Mouse (Mus musculus) erythroblast, adult 5-6 weeks (primary cell): ENCODE measurements around the gene Spag8. TPM values are rescaled to one million over a fixed set of nuclear protein-coding genes. Genes with fewer than 3 reads are reported as not detected.

ENCODE experiments used
- ATAC-seq: replicated peaks from 2 replicates; pipeline ENCODE4 v1.8.0; 2016; ENCODE audit warnings: moderate number of reproducible peaks, mild to moderate bottlenecking, moderate TSS enrichment, inconsistent platforms; ENCODE audit not compliant: poor library complexity, low FRiP score, severe bottlenecking
- total RNA-seq, 2 experiments: library from RNA; stranded (forward) in 1 of 2; stranded (reverse) in 1 of 2; fragments of 150-400 nt in 1 of 2; fragments of 200-764, 138-1000 nt in 1 of 2; gene quantifications; 2 replicates each; pipeline versions ENCODE4 v1.2.3 to v1.2.4; 2015 to 2017; ENCODE audit warnings: low replicate concordance in 2 of 2

The Spag8 gene
- total RNA-seq, 2 experiments from 2014 or later = not detected

- ATAC-seq = peak; percentile 96
Observed at GRCm38 (mm10) chr4:43604751-43605685, 48.4 kb downstream of the Spag8 start.

GRCm38 (mm10) chr4:43604099-43604498 is 49.3 kb downstream of the Spag8 start:
- ATAC-seq = no peak

Other genes starting within 250 kb of the Spag8 start
- not detected in 2 replicates for gene Fam166b, start 224.5 kb downstream of the Spag8 start, total RNA-seq (2015; ENCODE audit: low replicate concordance)
- not detected in 2 replicates for gene Fam166b, start 224.5 kb downstream of the Spag8 start, total RNA-seq (2017; ENCODE audit: low replicate concordance)
- 1.7 and 2.3 TPM in 2 replicates for gene Tesk1, start 211.7 kb downstream of the Spag8 start, total RNA-seq (2015; ENCODE audit: low replicate concordance)
- gene Tesk1, start 211.7 kb downstream of the Spag8 start, total RNA-seq (2017; ENCODE audit: low replicate concordance) = 0.98 and 1.5 TPM in 2 replicates
- gene Cd72, start 199.0 kb downstream of the Spag8 start, total RNA-seq (2015; ENCODE audit: low replicate concordance) = 2.1 and 2.3 TPM in 2 replicates
- 0.43 and 7.9 TPM in 2 replicates for gene Cd72, start 199.0 kb downstream of the Spag8 start, total RNA-seq (2017; ENCODE audit: low replicate concordance)
- gene Sit1, start 169.9 kb downstream of the Spag8 start, total RNA-seq (2015; ENCODE audit: low replicate concordance) = not detected in 2 replicates
- not detected in 2 replicates for gene Sit1, start 169.9 kb downstream of the Spag8 start, total RNA-seq (2017; ENCODE audit: low replicate concordance)
- gene Ccdc107, start 160.7 kb downstream of the Spag8 start, total RNA-seq (2015; ENCODE audit: low replicate concordance) = 4.6 and 17.1 TPM in 2 replicates
- gene Ccdc107, start 160.7 kb downstream of the Spag8 start, total RNA-seq (2017; ENCODE audit: low replicate concordance) = 5.2 and 36.1 TPM in 2 replicates
- gene Arhgef39, start 153.9 kb downstream of the Spag8 start, total RNA-seq (2015; ENCODE audit: low replicate concordance) = 22.4 and 40.9 TPM in 2 replicates
- 18.0 and 29.2 TPM in 2 replicates for gene Arhgef39, start 153.9 kb downstream of the Spag8 start, total RNA-seq (2017; ENCODE audit: low replicate concordance)
- 0.63 TPM in 1 of 2 replicates, not detected in the other for gene Car9, start 146.6 kb downstream of the Spag8 start, total RNA-seq (2015; ENCODE audit: low replicate concordance)
- 0.56 and 0.77 TPM in 2 replicates for gene Car9, start 146.6 kb downstream of the Spag8 start, total RNA-seq (2017; ENCODE audit: low replicate concordance)
- not detected in 2 replicates for gene Tpm2, start 129.8 kb downstream of the Spag8 start, total RNA-seq (2015; ENCODE audit: low replicate concordance)
- gene Tpm2, start 129.8 kb downstream of the Spag8 start, total RNA-seq (2017; ENCODE audit: low replicate concordance) = 3.3 and 4.9 TPM in 2 replicates
- 1.7 and 6.7 TPM in 2 replicates for gene Creb3, start 91.3 kb downstream of the Spag8 start, total RNA-seq (2015; ENCODE audit: low replicate concordance)
- gene Creb3, start 91.3 kb downstream of the Spag8 start, total RNA-seq (2017; ENCODE audit: low replicate concordance) = 35.8 and 52.6 TPM in 2 replicates
- gene Tln1, start 90.9 kb downstream of the Spag8 start, total RNA-seq (2015; ENCODE audit: low replicate concordance) = 47.8 and 86.3 TPM in 2 replicates
- gene Tln1, start 90.9 kb downstream of the Spag8 start, total RNA-seq (2017; ENCODE audit: low replicate concordance) = 197 and 262 TPM in 2 replicates
- 8.6 and 10.6 TPM in 2 replicates for gene Rgp1, start 74.9 kb downstream of the Spag8 start, total RNA-seq (2015; ENCODE audit: low replicate concordance)
- 5.7 and 8.9 TPM in 2 replicates for gene Rgp1, start 74.9 kb downstream of the Spag8 start, total RNA-seq (2017; ENCODE audit: low replicate concordance)
- gene Gba2, start 74.7 kb downstream of the Spag8 start, total RNA-seq (2015; ENCODE audit: low replicate concordance) = 4.2 and 7.3 TPM in 2 replicates
- 7.4 and 12.0 TPM in 2 replicates for gene Gba2, start 74.7 kb downstream of the Spag8 start, total RNA-seq (2017; ENCODE audit: low replicate concordance)
- not detected in 2 replicates for gene Msmp, start 69.1 kb downstream of the Spag8 start, total RNA-seq (2015; ENCODE audit: low replicate concordance)
- not detected in 2 replicates for gene Msmp, start 69.1 kb downstream of the Spag8 start, total RNA-seq (2017; ENCODE audit: low replicate concordance)
- gene Npr2, start 21.7 kb downstream of the Spag8 start, total RNA-seq (2015; ENCODE audit: low replicate concordance) = not detected in 2 replicates
- 1.9 TPM in 1 of 2 replicates, not detected in the other for gene Npr2, start 21.7 kb downstream of the Spag8 start, total RNA-seq (2017; ENCODE audit: low replicate concordance)
- 2.9 and 9.6 TPM in 2 replicates for gene Hint2, start 2.9 kb upstream of the Spag8 start, total RNA-seq (2015; ENCODE audit: low replicate concordance)
- 13.6 and 18.1 TPM in 2 replicates for gene Hint2, start 2.9 kb upstream of the Spag8 start, total RNA-seq (2017; ENCODE audit: low replicate concordance)
- 3.8 TPM in 1 of 2 replicates, not detected in the other for gene Tmem8b, start 15.4 kb upstream of the Spag8 start, total RNA-seq (2015; ENCODE audit: low replicate concordance)
- gene Tmem8b, start 15.4 kb upstream of the Spag8 start, total RNA-seq (2017; ENCODE audit: low replicate concordance) = 0.42 TPM in 1 of 2 replicates, not detected in the other
- not detected in 2 replicates for gene Fam221b, start 15.6 kb upstream of the Spag8 start, total RNA-seq (2015; ENCODE audit: low replicate concordance)
- gene Fam221b, start 15.6 kb upstream of the Spag8 start, total RNA-seq (2017; ENCODE audit: low replicate concordance) = 0.70 TPM in 1 of 2 replicates, not detected in the other
- gene Olfr70, start 47.2 kb upstream of the Spag8 start, total RNA-seq (2015; ENCODE audit: low replicate concordance) = not detected in 2 replicates
- gene Olfr70, start 47.2 kb upstream of the Spag8 start, total RNA-seq (2017; ENCODE audit: low replicate concordance) = 0.70 TPM in 1 of 2 replicates, not detected in the other
- not detected in 2 replicates for gene Olfr71, start 56.7 kb upstream of the Spag8 start, total RNA-seq (2015; ENCODE audit: low replicate concordance)
- gene Olfr71, start 56.7 kb upstream of the Spag8 start, total RNA-seq (2017; ENCODE audit: low replicate concordance) = not detected in 2 replicates
- gene Hrct1, start 73.6 kb upstream of the Spag8 start, total RNA-seq (2015; ENCODE audit: low replicate concordance) = not detected in 2 replicates
- gene Hrct1, start 73.6 kb upstream of the Spag8 start, total RNA-seq (2017; ENCODE audit: low replicate concordance) = not detected in 2 replicates
- gene Spaar, start 76.4 kb upstream of the Spag8 start, total RNA-seq (2015; ENCODE audit: low replicate concordance) = not detected in 2 replicates
- gene Spaar, start 76.4 kb upstream of the Spag8 start, total RNA-seq (2017; ENCODE audit: low replicate concordance) = not detected in 2 replicates
- gene Olfr159, start 117.4 kb upstream of the Spag8 start, total RNA-seq (2015; ENCODE audit: low replicate concordance) = not detected in 2 replicates
- gene Olfr159, start 117.4 kb upstream of the Spag8 start, total RNA-seq (2017; ENCODE audit: low replicate concordance) = not detected in 2 replicates
- gene Olfr156, start 170.3 kb upstream of the Spag8 start, total RNA-seq (2015; ENCODE audit: low replicate concordance) = not detected in 2 replicates
- not detected in 2 replicates for gene Olfr156, start 170.3 kb upstream of the Spag8 start, total RNA-seq (2017; ENCODE audit: low replicate concordance)
- gene Olfr157, start 186.6 kb upstream of the Spag8 start, total RNA-seq (2015; ENCODE audit: low replicate concordance) = not detected in 2 replicates
- not detected in 2 replicates for gene Olfr157, start 186.6 kb upstream of the Spag8 start, total RNA-seq (2017; ENCODE audit: low replicate concordance)
- gene Olfr155, start 198.0 kb upstream of the Spag8 start, total RNA-seq (2015; ENCODE audit: low replicate concordance) = not detected in 2 replicates
- gene Olfr155, start 198.0 kb upstream of the Spag8 start, total RNA-seq (2017; ENCODE audit: low replicate concordance) = not detected in 2 replicates
- gene Reck, start 221.9 kb upstream of the Spag8 start, total RNA-seq (2015; ENCODE audit: low replicate concordance) = 1.2 and 5.4 TPM in 2 replicates
- 0.77 and 6.4 TPM in 2 replicates for gene Reck, start 221.9 kb upstream of the Spag8 start, total RNA-seq (2017; ENCODE audit: low replicate concordance)